Mouse (Mus musculus) stomach, postnatal 0 days (tissue): Measurements from ENCODE around the gene Ing4. TPM values are rescaled to one million over a fixed set of nuclear protein-coding genes. Genes with fewer than 3 reads are reported as not detected.
A peak's percentile ranks its signal among the peaks of the same experiment; 100 is the strongest.
"Not testable (repeated sequence)": the region's sequence is repeated elsewhere in the genome, so short reads cannot be mapped to it uniquely, and the experiment has no call there.

ENCODE experiments used
- ATAC-seq: fragments of 200-750 bp; cut with Nextera tagmentation; 2 replicates; pipeline ENCODE4 v1.8.0; 2017; ENCODE audit not compliant: low FRiP score, low TSS enrichment
- DNase-seq: peaks from one replicate; pipeline ENCODE4 v3.0.0-alpha.2; 2016; ENCODE audit warnings: low spot score
- H3K27ac ChIP-seq: fragments of 300-500 bp; sonication (generic); replicated peaks from 2 replicates; pipeline ENCODE4 v1.5.1; 2014; ENCODE audit warnings: mild to moderate bottlenecking, control low read depth
- H3K27me3 ChIP-seq: fragments of 300-500 bp; sonication (generic); 2 replicates; pipeline ENCODE4 v1.6.1; 2014; ENCODE audit warnings: low read length; ENCODE audit not compliant: control insufficient read depth, insufficient read depth
- H3K36me3 ChIP-seq: fragments of 300-500 bp; sonication (generic); 2 replicates; pipeline ENCODE4 v1.6.1; 2014; ENCODE audit warnings: low read length, mixed read lengths; ENCODE audit not compliant: control insufficient read depth, insufficient read depth
- H3K4me1 ChIP-seq: fragments of 300-500 bp; sonication (generic); replicated peaks from 2 replicates; pipeline ENCODE4 v1.6.1; 2014; ENCODE audit warnings: antibody characterized with exemption; ENCODE audit not compliant: control insufficient read depth, insufficient read depth
- H3K4me2 ChIP-seq: fragments of 300-500 bp; sonication (generic); replicated peaks from 2 replicates; pipeline ENCODE4 v1.6.1; 2014; ENCODE audit warnings: low read depth, mild to moderate bottlenecking, control low read depth, moderate library complexity
- H3K4me3 ChIP-seq: fragments of 300-500 bp; sonication (generic); 2 replicates; pipeline ENCODE4 v1.5.1; 2014; ENCODE audit warnings: low read depth, low read length, control low read depth
- H3K9ac ChIP-seq: fragments of 300-500 bp; sonication (generic); 2 replicates; pipeline ENCODE4 v1.6.1; 2014; ENCODE audit warnings: mild to moderate bottlenecking, low read length, control low read depth, mixed read lengths
- H3K9me3 ChIP-seq: fragments of 300-500 bp; sonication (generic); 2 replicates; pipeline ENCODE4 v1.6.1; 2016; ENCODE audit warnings: low read length; ENCODE audit not compliant: control insufficient read depth
- CTCF ChIP-seq: IDR thresholded peaks from 2 replicates; pipeline ENCODE4 v1.5.1; 2016; ENCODE audit warnings: antibody characterized with exemption, low read depth, mild to moderate bottlenecking, moderate library complexity
- EP300 ChIP-seq: optimal IDR thresholded peaks from 2 replicates; pipeline ENCODE3; 2016; ENCODE audit warnings: antibody characterized with exemption
- WGBS: fragments of 180-500 bp; shearing (Covaris S2); extraction: QIAGEN DNeasy Blood & Tissue Kit; methylation state at CpG from one replicate; pipeline ENCODE4 v1.1.7; 2014; 5-methylcytosine and 5-hydroxymethylcytosine counted together
- polyA plus RNA-seq: library from polyadenylated mRNA; unstranded; fragments of >200 nt; fragmentation: Nextera tagmentation; extraction: Ambion mirVana; gene quantifications from 2 replicates; pipeline ENCODE4 v1.2.1, GENCODE M21; 2015

Ing4 gene
- polyA plus RNA-seq, 1 experiment from 2014 or later = 72.5 TPM

DNA sequence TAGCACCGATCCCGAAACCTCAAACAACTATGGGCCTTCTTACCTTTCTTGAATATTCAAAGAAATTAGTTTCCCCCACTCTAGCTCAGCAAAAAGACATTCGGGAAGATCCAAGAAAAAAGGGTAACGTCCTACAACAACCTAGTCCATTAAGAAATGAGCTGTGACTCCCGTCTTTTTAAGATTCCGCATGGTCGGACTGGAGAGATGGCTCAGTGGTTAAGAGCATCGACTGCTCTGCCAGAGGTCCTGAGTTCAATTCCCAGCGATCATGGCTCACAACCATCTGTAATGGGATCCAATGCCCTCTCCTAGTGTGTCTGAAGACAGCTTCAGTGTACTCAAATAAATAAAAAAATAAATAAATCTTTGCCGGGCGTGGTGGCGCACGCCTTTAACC, 31.5 kb upstream of the Ing4 start:
- Histone ChIP-seq H3K4me3 (peak overlapping the region; percentile 83), H3K4me1 (no peaks in the 10 kb centered on the region), H3K9ac (no peak overlapping the region), H3K36me3 (no peaks in the 10 kb centered on the region), H3K9me3 (no peaks in the 10 kb centered on the region), H3K4me2 (peak overlapping the region; percentile 65), H3K27ac (no peak overlapping the region), H3K27me3 (no peaks in the 10 kb centered on the region)
- ATAC-seq (no peak), DNase-seq (no peak)
- WGBS = 43% methylated on average over 13 of the region's 13 CpGs
- TF ChIP-seq EP300 (no peak), CTCF (no peak)

DNA sequence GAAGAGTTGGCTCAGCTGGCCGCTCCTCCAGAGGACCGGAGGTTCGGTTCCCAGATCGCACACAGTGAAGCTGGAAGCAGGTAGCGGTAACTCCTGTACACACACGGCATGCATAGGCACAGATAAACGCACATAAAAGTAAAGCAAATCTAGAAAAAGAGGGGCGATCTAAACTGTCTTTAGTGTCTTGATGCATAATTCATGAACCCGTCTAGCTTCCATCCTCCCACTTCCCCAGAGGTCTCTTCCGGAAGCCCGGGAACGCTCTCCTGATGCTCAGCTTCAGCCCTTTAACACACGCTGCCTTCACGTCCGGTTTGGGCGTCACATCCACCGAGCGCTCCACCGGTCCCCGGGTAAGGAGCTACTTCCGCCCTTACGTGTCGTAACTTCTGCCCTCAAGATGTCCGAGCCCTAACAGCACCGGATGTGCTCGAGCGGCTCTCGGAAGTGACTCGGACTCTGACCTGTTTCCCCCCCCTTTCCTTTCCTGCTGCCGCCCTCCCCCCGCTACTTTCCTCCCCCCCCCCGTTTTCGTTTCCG, 30.9 kb upstream of the Ing4 start:
- Histone ChIP-seq H3K4me3 (peak overlapping the region; percentile 83), H3K4me2 (peak overlapping the region; percentile 72), H3K27ac (peak overlapping the region; percentile 99), H3K36me3 (no peaks in the 10 kb centered on the region), H3K4me1 (no peaks in the 10 kb centered on the region), H3K27me3 (no peaks in the 10 kb centered on the region), H3K9me3 (no peaks in the 10 kb centered on the region), H3K9ac (peak overlapping the region; percentile 94)
- under 1% methylated on average over 32 of the region's 34 CpGs for WGBS
- TF ChIP-seq EP300 (peak; percentile 50), CTCF (peak; percentile 10; the same call in 1 of the 2 replicates)
- ATAC-seq (peak; percentile 98), DNase-seq (peak; percentile 97)

DNA sequence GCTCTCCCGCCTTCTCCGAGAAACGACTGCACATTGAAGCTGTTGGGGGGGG, 30.6 kb upstream of the Ing4 start, which contains the start of gene Zfp384:
Zfp384 (plus strand) TSS at position 17 of the 52 bp plus-strand sequence.
- DNase-seq = no peak
- TF ChIP-seq CTCF (no peak), EP300 (no peak)
- Histone ChIP-seq H3K4me1 (no peaks in the 10 kb centered on the region), H3K9ac (peak within 1 kb of the TSS; percentile 94), H3K9me3 (no peaks in the 10 kb centered on the region), H3K27ac (peak within 1 kb of the TSS; percentile 99), H3K27me3 (no peaks in the 10 kb centered on the region), H3K36me3 (no peaks in the 10 kb centered on the region), H3K4me3 (peak within 1 kb of the TSS; percentile 83), H3K4me2 (peak within 1 kb of the TSS; percentile 72)
- 5% methylated on average over 3 of the region's 3 CpGs for WGBS
- no peak for ATAC-seq

DNA sequence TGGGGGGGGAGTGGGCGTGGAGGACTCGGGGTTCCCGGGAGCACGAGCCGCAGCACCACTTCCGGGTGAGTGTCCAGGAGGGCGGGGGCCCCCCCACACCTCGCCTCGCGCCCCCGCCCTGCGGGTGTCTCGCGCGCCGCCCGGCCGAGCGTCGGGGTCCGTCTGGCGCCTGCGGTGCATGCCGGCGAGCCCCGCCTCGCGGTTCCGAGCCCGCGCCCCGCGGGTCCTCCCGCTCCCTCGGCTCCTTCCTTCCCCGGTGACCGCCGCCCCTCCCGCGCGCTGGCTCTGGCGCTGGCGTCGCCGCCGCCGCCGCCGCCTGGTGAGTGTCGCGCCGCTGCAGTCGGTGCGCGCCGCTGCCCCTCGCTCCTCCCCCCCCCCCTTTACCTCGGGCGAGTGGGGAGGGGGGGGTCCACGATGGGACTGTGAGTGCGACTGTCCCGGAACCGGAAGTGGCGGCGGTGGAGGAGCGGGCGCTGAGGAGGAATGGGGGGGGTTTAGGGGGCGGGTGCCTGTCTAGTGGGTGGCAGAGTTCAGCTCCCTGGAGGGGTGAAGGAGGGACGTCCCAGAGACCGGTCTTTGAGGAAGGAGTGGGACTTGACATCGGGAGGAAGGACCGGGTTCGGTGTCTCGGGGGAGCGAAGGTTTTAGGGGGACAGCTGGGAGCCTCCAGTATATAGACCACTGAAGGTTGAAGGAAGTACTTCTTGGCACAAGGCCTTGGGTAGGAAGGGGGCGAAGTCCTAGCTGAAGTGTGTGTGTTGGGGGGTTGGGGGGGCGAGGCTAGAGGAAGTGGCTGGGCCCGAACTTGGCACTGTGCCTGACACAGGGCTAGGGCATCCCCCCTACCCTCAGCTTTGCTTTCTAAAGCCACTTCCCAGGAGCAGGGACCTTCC, 30.1 kb upstream of the Ing4 start:
- WGBS = 0% methylated on average over 35 of the region's 78 CpGs
- H3K9me3 ChIP-seq = no peaks in the 10 kb centered on the region
- ATAC-seq (peak; percentile 85), DNase-seq (peak; percentile 89)
- H3K4me2 ChIP-seq = peak overlapping the region; percentile 72
- H3K36me3 ChIP-seq = no peaks in the 10 kb centered on the region
- no peaks in the 10 kb centered on the region for H3K27me3 ChIP-seq
- no peaks in the 10 kb centered on the region for H3K4me1 ChIP-seq
- peak overlapping the region; percentile 99 for H3K27ac ChIP-seq
- no peak for TF ChIP-seq EP300
- no peak for TF ChIP-seq CTCF
- H3K9ac ChIP-seq = peak overlapping the region; percentile 94
- H3K4me3 ChIP-seq = peak overlapping the region; percentile 83

DNA sequence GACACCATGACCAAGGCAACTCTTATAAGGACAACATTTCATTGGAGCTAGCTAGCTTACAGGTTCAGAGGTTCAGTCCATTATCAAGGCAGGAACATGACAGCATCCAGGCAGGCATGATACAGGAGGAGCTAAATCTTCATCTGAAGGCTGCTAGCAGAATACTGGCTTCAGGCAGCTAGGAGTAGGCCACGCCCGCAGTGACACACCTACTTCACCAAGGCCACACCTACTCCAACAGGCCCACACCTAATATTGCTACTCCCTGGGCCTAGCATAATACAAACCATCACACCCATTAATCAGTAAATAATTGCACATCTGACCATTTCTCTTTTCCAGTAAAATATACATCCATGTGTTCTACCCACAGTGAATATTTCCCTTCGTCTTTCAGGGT, 21.9 kb upstream of the Ing4 start:
- ATAC-seq = peak; percentile 84
- Histone ChIP-seq H3K27me3 (no peaks in the 10 kb centered on the region), H3K9ac (no peak overlapping the region), H3K36me3 (peaks cover 9% of the 10 kb centered on the region; the same call in 1 of the 2 replicates), H3K4me1 (no peaks in the 10 kb centered on the region), H3K9me3 (no peaks in the 10 kb centered on the region), H3K4me3 (no peak overlapping the region), H3K4me2 (no peak overlapping the region), H3K27ac (no peak overlapping the region)
- no peak for TF ChIP-seq EP300
- peak; percentile 69 for DNase-seq
- WGBS = 95% methylated on average over 3 of the region's 3 CpGs

DNA sequence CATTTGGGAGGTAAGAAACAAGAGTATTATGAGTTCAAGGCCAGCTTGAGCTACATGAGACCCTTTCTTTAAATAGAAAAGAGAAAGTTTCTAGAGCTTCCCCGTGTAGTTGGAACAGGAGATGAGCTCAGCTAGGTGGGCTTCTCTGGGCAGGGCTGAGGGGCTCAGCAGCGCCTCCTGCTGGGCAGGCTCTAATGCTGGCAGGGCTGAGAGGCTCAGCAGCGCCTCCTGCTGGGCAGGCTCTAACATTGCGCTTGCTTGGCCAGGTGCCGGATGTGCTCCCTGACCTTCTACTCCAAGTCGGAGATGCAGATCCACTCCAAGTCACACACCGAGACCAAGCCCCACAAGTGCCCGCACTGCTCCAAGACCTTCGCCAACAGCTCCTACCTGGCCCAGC, 9.0 kb upstream of the Ing4 start:
- H3K27ac ChIP-seq, H3K27me3 ChIP-seq, H3K9me3 ChIP-seq, H3K4me2 ChIP-seq, H3K9ac ChIP-seq, H3K4me3 ChIP-seq, H3K4me1 ChIP-seq: not testable (repeated sequence)
- DNase-seq (peak; percentile 81), ATAC-seq (peak; percentile 49; the same call in 1 of the 2 replicates)
- H3K36me3 ChIP-seq = peaks cover 27% of the 10 kb centered on the region
- TF ChIP-seq CTCF = peak; percentile 93
- 28% methylated on average over 6 of the region's 9 CpGs for WGBS
